Mouse (Mus musculus): ENCODE data around the gene Ripor3. TPM values are rescaled to one million over a fixed set of nuclear protein-coding genes. Genes with fewer than 3 reads are reported as not detected.

The Ripor3 gene
- polyA plus RNA-seq, 1 experiment from 2014 or later, result 0.86 TPM

- Histone ChIP-seq H3K36me3 (no peaks in the 10 kb centered on the region), H3K27ac (replicated peaks) (no peak overlapping the region), H3K9me3 (replicated peaks) (peaks cover 13% of the 10 kb centered on the region; the same call in 1 of the 2 replicates), H3K4me3 (no peak overlapping the region), H3K4me1 (peaks cover 6% of the 10 kb centered on the region; the same call in 1 of the 2 replicates), H3K27me3 (ENCODE audit: low read depth, poor library complexity, severe bottlenecking) (no peaks in the 10 kb centered on the region)
- 73% methylated on average over 12 of the region's 12 CpGs for WGBS
- no peak for DNase-seq (ENCODE audit: low spot score)
These were observed 14.8 kb upstream of the Ripor3 start for GRCm38 (mm10) chr2:168025174-168025573.

- Histone ChIP-seq H3K4me1 (0 out of 2 replicates have a peak, but pooled peaks cover 2% of the 10 kb centered on the region), H3K36me3 (no peaks in the 10 kb centered on the region), H3K4me3 (no peak overlapping the region), H3K9me3 (replicated peaks) (peaks cover 10% of the 10 kb centered on the region; the same call in 1 of the 2 replicates), H3K27ac (replicated peaks) (no peak overlapping the region), H3K27me3 (ENCODE audit: low read depth, poor library complexity, severe bottlenecking) (no peaks in the 10 kb centered on the region)
- no peak for DNase-seq (ENCODE audit: low spot score)
- WGBS, result 82% methylated on average over 3 of the region's 3 CpGs
These were observed 13.5 kb upstream of the Ripor3 start for GRCm38 (mm10) chr2:168023763-168024402.

- no peak overlapping the region for H3K4me3 ChIP-seq
- peaks cover 14% of the 10 kb centered on the region for H3K4me1 ChIP-seq
- no peaks in the 10 kb centered on the region for H3K27me3 ChIP-seq (ENCODE audit: low read depth, poor library complexity, severe bottlenecking)
- no peaks in the 10 kb centered on the region for H3K36me3 ChIP-seq
- no peak for DNase-seq (ENCODE audit: low spot score)
- 89% methylated on average over 9 of the region's 9 CpGs for WGBS
- no peaks in the 10 kb centered on the region for H3K9me3 ChIP-seq (replicated peaks)
- H3K27ac ChIP-seq (replicated peaks), result no peak overlapping the region
These were observed 8.8 kb upstream of the Ripor3 start for GRCm38 (mm10) chr2:168019201-168019715.

- H3K36me3 ChIP-seq, result no peaks in the 10 kb centered on the region
- peaks cover 14% of the 10 kb centered on the region for H3K4me1 ChIP-seq
- no peaks in the 10 kb centered on the region for H3K27me3 ChIP-seq (ENCODE audit: low read depth, poor library complexity, severe bottlenecking)
- WGBS, result 29% methylated on average over 5 of the region's 5 CpGs
- peak overlapping the region; percentile 34; the same call in 1 of the 2 replicates for H3K27ac ChIP-seq (replicated peaks)
- H3K9me3 ChIP-seq (replicated peaks), result no peaks in the 10 kb centered on the region
- H3K4me3 ChIP-seq, result no peak overlapping the region
- DNase-seq (ENCODE audit: low spot score), result peak; percentile 73
These were observed 6.6 kb upstream of the Ripor3 start for GRCm38 (mm10) chr2:168016951-168017391.

- no peak for DNase-seq (ENCODE audit: low spot score)
- WGBS, result 50% methylated on average over 11 of the region's 11 CpGs
These were observed 475 bp upstream of the Ripor3 start for GRCm38 (mm10) chr2:168010893-168011292.

GRCm38 (mm10) chr2:168008132-168008531 lies 2.3 kb downstream of the Ripor3 start:
- H3K9me3 ChIP-seq (replicated peaks), result no peaks in the 10 kb centered on the region
- no peaks in the 10 kb centered on the region for H3K27me3 ChIP-seq (ENCODE audit: low read depth, poor library complexity, severe bottlenecking)
- H3K4me3 ChIP-seq, result no peak overlapping the region
- 61% methylated on average over 3 of the region's 3 CpGs for WGBS
- no peaks in the 10 kb centered on the region for H3K36me3 ChIP-seq
- peaks cover 24% of the 10 kb centered on the region for H3K4me1 ChIP-seq
- no peak for DNase-seq (ENCODE audit: low spot score)
- H3K27ac ChIP-seq (replicated peaks), result peak overlapping the region; percentile 61

More at GRCm38 (mm10) chr2:168010893-168011292, 475 bp upstream of the Ripor3 start:
- Histone ChIP-seq H3K27ac (replicated peaks) (no peak overlapping the region), H3K36me3 (no peaks in the 10 kb centered on the region), H3K9me3 (replicated peaks) (no peaks in the 10 kb centered on the region), H3K4me3 (no peak overlapping the region), H3K4me1 (peaks cover 24% of the 10 kb centered on the region), H3K27me3 (ENCODE audit: low read depth, poor library complexity, severe bottlenecking) (no peaks in the 10 kb centered on the region)

GRCm38 (mm10) chr2:168006489-168006888 lies 3.9 kb downstream of the Ripor3 start:
- no peaks in the 10 kb centered on the region for H3K9me3 ChIP-seq (replicated peaks)
- no peaks in the 10 kb centered on the region for H3K27me3 ChIP-seq (ENCODE audit: low read depth, poor library complexity, severe bottlenecking)
- DNase-seq (ENCODE audit: low spot score), result no peak
- H3K4me1 ChIP-seq, result peaks cover 29% of the 10 kb centered on the region
- no peak overlapping the region for H3K27ac ChIP-seq (replicated peaks)
- WGBS, result 82% methylated on average over 6 of the region's 6 CpGs
- no peaks in the 10 kb centered on the region for H3K36me3 ChIP-seq
- H3K4me3 ChIP-seq, result no peak overlapping the region

- Histone ChIP-seq H3K4me3 (no peak overlapping the region), H3K27ac (replicated peaks) (no peak overlapping the region), H3K36me3 (no peaks in the 10 kb centered on the region), H3K4me1 (peaks cover 23% of the 10 kb centered on the region), H3K27me3 (ENCODE audit: low read depth, poor library complexity, severe bottlenecking) (no peaks in the 10 kb centered on the region), H3K9me3 (replicated peaks) (no peaks in the 10 kb centered on the region; the same call in 1 of the 2 replicates)
- 66% methylated on average over 3 of the region's 3 CpGs for WGBS
- no peak for DNase-seq (ENCODE audit: low spot score)
These were observed 4.8 kb downstream of the Ripor3 start for GRCm38 (mm10) chr2:168005616-168006015.

- H3K36me3 ChIP-seq, result no peaks in the 10 kb centered on the region
- H3K9me3 ChIP-seq (replicated peaks), result no peaks in the 10 kb centered on the region; the same call in 1 of the 2 replicates
- H3K4me3 ChIP-seq, result no peak overlapping the region
- peaks cover 17% of the 10 kb centered on the region for H3K4me1 ChIP-seq
- no peak for DNase-seq (ENCODE audit: low spot score)
- no peak overlapping the region for H3K27ac ChIP-seq (replicated peaks)
- WGBS, result 92% methylated on average over 3 of the region's 3 CpGs
- H3K27me3 ChIP-seq (ENCODE audit: low read depth, poor library complexity, severe bottlenecking), result no peaks in the 10 kb centered on the region
These were observed 5.4 kb downstream of the Ripor3 start for GRCm38 (mm10) chr2:168005005-168005404.

GRCm38 (mm10) chr2:168004369-168004768 lies 6.0 kb downstream of the Ripor3 start:
- Histone ChIP-seq H3K36me3 (no peaks in the 10 kb centered on the region), H3K27ac (replicated peaks) (no peak overlapping the region), H3K4me3 (no peak overlapping the region), H3K27me3 (ENCODE audit: low read depth, poor library complexity, severe bottlenecking) (no peaks in the 10 kb centered on the region), H3K4me1 (peaks cover 14% of the 10 kb centered on the region), H3K9me3 (replicated peaks) (no peaks in the 10 kb centered on the region; the same call in 1 of the 2 replicates)
- WGBS, result 58% methylated on average over 2 of the region's 2 CpGs
- DNase-seq (ENCODE audit: low spot score), result no peak

GRCm38 (mm10) chr2:168003431-168003830 lies 7.0 kb downstream of the Ripor3 start:
- Histone ChIP-seq H3K36me3 (no peaks in the 10 kb centered on the region), H3K27ac (replicated peaks) (0 out of 2 replicates have a peak overlapping the region, but pooled peaks have one; percentile 14), H3K4me1 (peaks cover 14% of the 10 kb centered on the region), H3K4me3 (no peak overlapping the region), H3K9me3 (replicated peaks) (no peaks in the 10 kb centered on the region; the same call in 1 of the 2 replicates), H3K27me3 (ENCODE audit: low read depth, poor library complexity, severe bottlenecking) (no peaks in the 10 kb centered on the region)
- 84% methylated on average over 12 of the region's 12 CpGs for WGBS
- DNase-seq (ENCODE audit: low spot score), result no peak

- H3K27ac ChIP-seq (replicated peaks), result 0 out of 2 replicates have a peak overlapping the region, but pooled peaks have one; percentile 14
- no peak overlapping the region for H3K4me3 ChIP-seq
- DNase-seq (ENCODE audit: low spot score), result no peak
- peaks cover 8% of the 10 kb centered on the region for H3K4me1 ChIP-seq
- H3K9me3 ChIP-seq (replicated peaks), result no peaks in the 10 kb centered on the region; the same call in 1 of the 2 replicates
- no peaks in the 10 kb centered on the region for H3K27me3 ChIP-seq (ENCODE audit: low read depth, poor library complexity, severe bottlenecking)
- H3K36me3 ChIP-seq, result no peaks in the 10 kb centered on the region
- WGBS, result 81% methylated on average over 2 of the region's 2 CpGs
These were observed 7.5 kb downstream of the Ripor3 start for GRCm38 (mm10) chr2:168002884-168003283.

GRCm38 (mm10) chr2:168002188-168002587 lies 8.2 kb downstream of the Ripor3 start:
- no peak for DNase-seq (ENCODE audit: low spot score)
- H3K9me3 ChIP-seq (replicated peaks), result no peaks in the 10 kb centered on the region; the same call in 1 of the 2 replicates

More at GRCm38 (mm10) chr2:168002188-168002587, 8.2 kb downstream of the Ripor3 start:
- Histone ChIP-seq H3K27me3 (ENCODE audit: low read depth, poor library complexity, severe bottlenecking) (no peaks in the 10 kb centered on the region), H3K4me1 (peaks cover 4% of the 10 kb centered on the region; the same call in 1 of the 2 replicates), H3K4me3 (no peak overlapping the region), H3K36me3 (no peaks in the 10 kb centered on the region), H3K27ac (replicated peaks) (no peak overlapping the region)
- WGBS, result 51% methylated on average over 4 of the region's 4 CpGs
